Mouse (Mus musculus) E14TG2a.4 (cell line): ENCODE measurements at regions not wholly inside any gene's neighbourhood (a gene's known extent, or its start where the extent isn't known, plus 50 kb on each side); places are given as distances from the start of the nearest gene placed in this dataset.

Experiments
- CTCF ChIP-seq: conservative IDR thresholded peaks from 2 replicates; pipeline ENCODE4 v1.5.1; 2014; ENCODE audit warnings: low read length
- NANOG ChIP-seq: IDR thresholded peaks from 2 replicates; pipeline ENCODE4 v1.6.1; 2014; ENCODE audit warnings: borderline replicate concordance, low read length, mixed read lengths
- POU5F1 ChIP-seq: IDR thresholded peaks from 2 replicates; pipeline ENCODE4 v1.6.1; 2014; ENCODE audit warnings: low read length, borderline replicate concordance

- TF ChIP-seq CTCF (no peak), NANOG (no peak), POU5F1 (no peak)
These were observed 74.0 kb upstream of the Naf1 start for GRCm38 (mm10) chr8:66785996-66786395.
